Comparison of ENCODE assay signal across 9 mouse cellular contexts in the genomic region with DNA sequence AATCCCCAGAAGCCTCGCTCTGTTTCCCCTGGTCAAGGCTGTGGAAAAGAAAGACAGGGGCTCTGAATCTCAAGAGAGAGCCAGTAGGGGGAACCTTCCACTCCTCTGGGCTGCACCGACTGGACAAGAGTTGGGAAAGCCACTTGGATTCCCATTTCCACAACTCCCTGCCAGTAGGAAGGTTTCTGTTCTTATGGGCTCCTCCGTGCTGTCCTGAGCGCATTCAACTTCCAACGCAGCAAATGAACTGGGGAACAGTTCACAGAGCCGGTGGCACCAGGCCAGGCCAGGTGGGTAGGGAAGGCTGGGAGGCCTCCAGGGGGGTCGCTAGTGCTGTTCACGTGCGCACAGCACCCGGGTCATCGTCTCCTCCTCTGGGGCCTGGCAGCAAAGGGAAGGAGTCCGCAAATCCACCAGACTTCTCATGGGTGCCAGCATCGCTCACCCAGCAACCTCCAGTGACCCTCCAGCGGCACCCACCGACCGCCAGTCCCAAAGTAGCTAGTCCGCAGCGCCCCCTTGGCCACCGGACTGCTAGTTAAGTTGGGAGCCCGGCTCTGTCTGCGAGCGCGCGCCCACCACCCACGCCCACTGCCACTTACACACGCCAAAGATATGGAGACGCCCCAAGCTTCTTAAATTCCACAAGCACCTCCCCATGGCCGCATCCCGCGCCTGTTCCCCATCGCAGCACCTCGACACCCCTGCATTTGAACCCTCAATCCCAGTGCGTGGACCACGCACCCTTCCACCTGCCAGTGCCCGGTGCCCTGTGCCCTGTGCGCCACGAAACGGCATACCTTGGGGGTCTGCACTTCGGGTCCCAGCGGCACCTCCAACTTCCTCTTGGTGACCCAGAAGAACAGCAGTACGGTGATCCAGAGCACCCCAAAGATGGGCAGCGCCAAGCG. TPM values are rescaled to one million over a fixed set of nuclear protein-coding genes. Genes with fewer than 3 reads are reported as not detected.
A peak's percentile ranks its signal among the peaks of the same experiment; 100 is the strongest.
DNase-seq lines count a peak whose midpoint lies in the region; ATAC-seq and TF ChIP-seq lines count a peak whose summit lies in the region.
"Had no signal": no experiment of that assay in that cellular context is flagged by ENCODE, and none has a peak within 500 bp of the region (broad histone marks: within the 10 kb centered on the region; RNA-seq: fewer than 3 reads in every experiment).

No protein-coding gene starts in this region.

- peak; percentile 5 for DNase-seq in lung, postnatal 0 days (ENCODE audit: low spot score)
- DNase-seq in lung, postnatal 25 days (ENCODE audit: low spot score): no peak
- peak; percentile 45 for DNase-seq in embryo, embryonic 10 days (ENCODE audit: low spot score)
- DNase-seq in kidney, postnatal 4 days: peak; percentile 59 to 76
- DNase-seq in spleen, adult 12 weeks (ENCODE audit: low spot score): no peak

- 2% methylated on average over 42 of the region's 43 CpGs for WGBS in lung, postnatal 0 days
- WGBS in heart, embryonic 16.5 days: 2% methylated on average over 43 of the region's 43 CpGs
- 1% methylated on average over 43 of the region's 43 CpGs for WGBS in midbrain, embryonic 12.5 days

- no peak for ATAC-seq in lung, postnatal 0 days
- ATAC-seq in heart, embryonic 16.5 days (replicated peaks; ENCODE audit: extremely low read depth, insufficient read depth, low FRiP score): no peak; the same call in 1 of the 2 replicates
- peak; percentile 10 for ATAC-seq in midbrain, embryonic 12.5 days (ENCODE audit: low FRiP score, low read depth)

- H3K27ac ChIP-seq in lung, postnatal 0 days (ENCODE audit: low read length): no peak overlapping the region
- no peak overlapping the region for H3K27ac ChIP-seq in heart, embryonic 16.5 days (ENCODE audit: low read length)
- peak overlapping the region; percentile 46 for H3K27ac ChIP-seq in midbrain, embryonic 12.5 days (replicated peaks)
- no peak overlapping the region for H3K27ac ChIP-seq in testis, adult 2 months (ENCODE audit: control insufficient read depth, insufficient read depth, low read depth, low read length)

- 0 out of 2 replicates have a peak, but pooled peaks cover 8% of the 10 kb centered on the region for H3K4me1 ChIP-seq in lung, postnatal 0 days (ENCODE audit: insufficient read depth, low read depth, low read length)
- H3K4me1 ChIP-seq in heart, embryonic 16.5 days (ENCODE audit: control insufficient read depth, insufficient read depth, low read length): peaks cover 5% of the 10 kb centered on the region; the same call in 1 of the 2 replicates
- peaks cover 28% of the 10 kb centered on the region for H3K4me1 ChIP-seq in midbrain, embryonic 12.5 days
- H3K4me1 ChIP-seq in testis, adult 2 months (ENCODE audit: control insufficient read depth, insufficient read depth, low read length): peaks cover 8% of the 10 kb centered on the region

- no peak overlapping the region for H3K9ac ChIP-seq in lung, postnatal 0 days (replicated peaks; ENCODE audit: low read depth)
- H3K9ac ChIP-seq in heart, embryonic 16.5 days (ENCODE audit: low read length): peak overlapping the region; percentile 61
- H3K9ac ChIP-seq in midbrain, embryonic 12.5 days (replicated peaks): peak overlapping the region; percentile 69

- H3K4me3 ChIP-seq in lung, postnatal 0 days (ENCODE audit: low read depth, low read length): peak overlapping the region; percentile 41
- H3K4me3 ChIP-seq in heart, embryonic 16.5 days (ENCODE audit: low read length): peak overlapping the region; percentile 65
- peak overlapping the region; percentile 56 for H3K4me3 ChIP-seq in midbrain, embryonic 12.5 days
- H3K4me3 ChIP-seq in testis, adult 2 months (ENCODE audit: control insufficient read depth, low read depth, low read length): peak overlapping the region; percentile 30
- H3K4me3 ChIP-seq: myocyte had no signal

- H3K4me2 ChIP-seq in lung, postnatal 0 days (replicated peaks; ENCODE audit: low read depth, low read length): peak overlapping the region; percentile 69
- peak overlapping the region; percentile 98 for H3K4me2 ChIP-seq in heart, embryonic 16.5 days (ENCODE audit: low read depth, low read length)
- peak overlapping the region; percentile 90 for H3K4me2 ChIP-seq in midbrain, embryonic 12.5 days (replicated peaks)

- H3K36me3 ChIP-seq in lung, postnatal 0 days (ENCODE audit: insufficient read depth, low read length): no peaks in the 10 kb centered on the region
- H3K36me3 ChIP-seq in heart, embryonic 16.5 days (ENCODE audit: control insufficient read depth, insufficient read depth): no peaks in the 10 kb centered on the region
- H3K36me3 ChIP-seq in midbrain, embryonic 12.5 days: no peaks in the 10 kb centered on the region
- no peaks in the 10 kb centered on the region for H3K36me3 ChIP-seq in testis, adult 2 months (ENCODE audit: control insufficient read depth, insufficient read depth, low read length)

- no peak for TF ChIP-seq CTCF in lung, postnatal 0 days (IDR thresholded peaks at IDR 0.05)
- TF ChIP-seq CTCF in testis, adult 2 months (IDR thresholded peaks at IDR 0.05; ENCODE audit: control insufficient read depth, insufficient read depth, insufficient replicate concordance, low read depth, low read length): no peak

- peaks cover 25% of the 10 kb centered on the region for H3K27me3 ChIP-seq in lung, postnatal 0 days (replicated peaks; ENCODE audit: insufficient read depth, low read length)
- H3K27me3 ChIP-seq in heart, embryonic 16.5 days (ENCODE audit: control insufficient read depth, insufficient read depth, low read length): peaks cover 61% of the 10 kb centered on the region
- H3K27me3 ChIP-seq in midbrain, embryonic 12.5 days: peaks cover 53% of the 10 kb centered on the region
- no peaks in the 10 kb centered on the region; the same call in 1 of the 2 replicates for H3K27me3 ChIP-seq in testis, adult 2 months (ENCODE audit: control insufficient read depth, insufficient read depth, low read length)

- TF ChIP-seq EP300 in lung, postnatal 0 days (IDR thresholded peaks at IDR 0.05): no peak

- H3K9me3 ChIP-seq in lung, postnatal 0 days (ENCODE audit: low read length): no peaks in the 10 kb centered on the region; the same call in 1 of the 2 replicates
- peaks cover 6% of the 10 kb centered on the region for H3K9me3 ChIP-seq in heart, embryonic 16.5 days (replicated peaks; ENCODE audit: control insufficient read depth, low read length)
- no peaks in the 10 kb centered on the region for H3K9me3 ChIP-seq in midbrain, embryonic 12.5 days

- TF ChIP-seq POLR2A in testis, adult 2 months (IDR thresholded peaks at IDR 0.05; ENCODE audit: control insufficient read depth, low read depth, low read length): no peak

RNA-seq across cellular contexts. Expression of a gene that starts 0.9 kb away (rescaled TPM):
- 0.06 and 0.20 TPM in 2 replicates for polyA plus RNA-seq in lung, postnatal 0 days (2015; fragmentation: Nextera tagmentation; extraction: Ambion mirVana)
- polyA plus RNA-seq in heart, embryonic 16.5 days (2015; fragmentation: Nextera tagmentation; extraction: Ambion mirVana): 0.61 and 0.75 TPM in 2 replicates
- 6.8 and 7.8 TPM in 2 replicates for polyA plus RNA-seq in midbrain, embryonic 12.5 days (2016; fragmentation: Nextera tagmentation; extraction: Ambion mirVana)
- 3.9 TPM in 2 replicates for polyA plus RNA-seq in testis, adult 2 months (2012; rRNA removed)
- polyA plus RNA-seq: myocyte had no signal

Comparison
In these comparisons a context has a peak if more than half of its experiments do, and no peak if none do; other contexts are left out.
1. DNase-seq: peak in lung, postnatal 0 days (single experiment), embryo, embryonic 10 days (single experiment) and kidney, postnatal 4 days (2 of 2); none in lung, postnatal 25 days (single experiment) and spleen, adult 12 weeks (single experiment).
2. Peak in every context shown above with its lines, with median percentiles within 50 percentile points of each other: H3K4me2 ChIP-seq and H3K4me3 ChIP-seq.